ENCODE assay signal across 20 mouse cellular contexts in genomic region chr14:121005621-121006020, GRCm38 (mm10). TPM values are rescaled to one million over a fixed set of nuclear protein-coding genes. Genes with fewer than 3 reads are reported as not detected.
DNase-seq lines count a peak whose midpoint lies in the region; ATAC-seq and TF ChIP-seq lines count a peak whose summit lies in the region.
"Had no signal": no experiment of that assay in that cellular context is flagged by ENCODE, and none has a peak within 500 bp of the region (broad histone marks: within the 10 kb centered on the region; RNA-seq: fewer than 3 reads in every experiment).

No protein-coding gene starts in this region.

- H3K9me3 ChIP-seq in heart, embryonic 12.5 days (replicated peaks) = no peaks in the 10 kb centered on the region
- H3K9me3 ChIP-seq in hindbrain, postnatal 0 days (ENCODE audit: low read length) = no peaks in the 10 kb centered on the region
- H3K9me3 ChIP-seq: embryonic facial prominence, embryonic 13.5 days; forebrain, embryonic 15.5 days; neural tube, embryonic 12.5 days had no signal

- no peaks in the 10 kb centered on the region for H3K27me3 ChIP-seq in heart, embryonic 12.5 days (replicated peaks)
- H3K27me3 ChIP-seq in hindbrain, postnatal 0 days (ENCODE audit: insufficient read depth, low read length) = no peaks in the 10 kb centered on the region
- H3K27me3 ChIP-seq: embryonic facial prominence, embryonic 13.5 days; forebrain, embryonic 15.5 days; neural tube, embryonic 12.5 days; Patski had no signal

- no peak overlapping the region for H3K4me3 ChIP-seq in heart, embryonic 12.5 days
- H3K4me3 ChIP-seq in hindbrain, postnatal 0 days (ENCODE audit: low read length) = no peak overlapping the region
- H3K4me3 ChIP-seq: embryonic facial prominence, embryonic 13.5 days; forebrain, embryonic 15.5 days; neural tube, embryonic 12.5 days had no signal

- no peak overlapping the region for H3K27ac ChIP-seq in heart, embryonic 12.5 days (ENCODE audit: poor library complexity, severe bottlenecking)
- H3K27ac ChIP-seq in hindbrain, postnatal 0 days = no peak overlapping the region
- H3K27ac ChIP-seq: embryonic facial prominence, embryonic 13.5 days; forebrain, embryonic 15.5 days; hindbrain, embryonic 14.5 days; liver, embryonic 14.5 days; neural tube, embryonic 12.5 days; stomach, postnatal 0 days had no signal

- H3K9ac ChIP-seq in heart, embryonic 12.5 days = no peak overlapping the region
- H3K9ac ChIP-seq in hindbrain, postnatal 0 days (replicated peaks; ENCODE audit: low read length) = no peak overlapping the region
- H3K9ac ChIP-seq: embryonic facial prominence, embryonic 13.5 days; forebrain, embryonic 15.5 days; hindbrain, embryonic 14.5 days; liver, embryonic 14.5 days; neural tube, embryonic 12.5 days had no signal

- no peaks in the 10 kb centered on the region for H3K36me3 ChIP-seq in heart, embryonic 12.5 days
- no peaks in the 10 kb centered on the region for H3K36me3 ChIP-seq in hindbrain, postnatal 0 days (ENCODE audit: insufficient read depth, low read length)
- H3K36me3 ChIP-seq: embryonic facial prominence, embryonic 13.5 days; forebrain, embryonic 15.5 days; neural tube, embryonic 12.5 days had no signal

- peak; percentile 10 for DNase-seq in adrenal gland, postnatal 10 days
- DNase-seq in adrenal gland, adult (ENCODE audit: inconsistent age in 2 of 2, low spot score in 1 of 2) = no peak
- peak; percentile 6 for DNase-seq in heart, adult 8-10 months (ENCODE audit: low spot score)
- DNase-seq in cerebellum, adult 11-12 months = peak; percentile 23
- DNase-seq in cerebellum, postnatal 14 days = peak; percentile 31 to 42
- DNase-seq in adrenal gland, adult 18-20 months (ENCODE audit: low spot score in 2 of 2) = no peak
- DNase-seq in hindbrain, postnatal 0 days (ENCODE audit: low spot score) = no peak
- DNase-seq: adrenal gland, postnatal 36 days; right cerebral cortex, adult 18-20 months had no signal

- TF ChIP-seq CTCF in hindbrain, postnatal 0 days (IDR thresholded peaks at IDR 0.05; ENCODE audit: low read depth) = no peak

- no peak for ATAC-seq in heart, embryonic 12.5 days (ENCODE audit: insufficient number of reproducible peaks, low FRiP score)
- no peak for ATAC-seq in hindbrain, postnatal 0 days
- ATAC-seq: activated CD4-positive, CD25-positive, alpha-beta regulatory T cell, adult 4 months; forebrain, embryonic 15.5 days; intestine, postnatal 0 days; Patski had no signal

- 85% methylated on average over 6 of the region's 6 CpGs for WGBS in heart, embryonic 12.5 days
- 90% methylated on average over 6 of the region's 6 CpGs for WGBS in hindbrain, postnatal 0 days

- H3K4me2 ChIP-seq in heart, embryonic 12.5 days = no peak overlapping the region
- no peak overlapping the region for H3K4me2 ChIP-seq in hindbrain, postnatal 0 days (ENCODE audit: low read depth, low read length)
- H3K4me2 ChIP-seq: embryonic facial prominence, embryonic 13.5 days; forebrain, embryonic 15.5 days; hindbrain, embryonic 14.5 days; midbrain, embryonic 11.5 days; neural tube, embryonic 12.5 days had no signal

- 0 out of 2 replicates have a peak, but pooled peaks cover 1% of the 10 kb centered on the region for H3K4me1 ChIP-seq in heart, embryonic 12.5 days (replicated peaks)
- H3K4me1 ChIP-seq in hindbrain, postnatal 0 days (ENCODE audit: insufficient read depth, low read length) = no peaks in the 10 kb centered on the region
- H3K4me1 ChIP-seq: embryonic facial prominence, embryonic 13.5 days; forebrain, embryonic 15.5 days; neural tube, embryonic 12.5 days had no signal

RNA-seq across cellular contexts. Expression of gene Farp1, which starts 29.4 kb away (rescaled TPM):
- total RNA-seq in adrenal gland, postnatal 10 days (2021) = 10 to 100 TPM; 21.1 to 32.3 TPM
- total RNA-seq in heart, adult 8-10 months (2022) = 10 to 100 TPM in 2 of 4 experiments, 1 to 10 TPM in 2; 9.1 to 10.7 (median 10.2) TPM
- polyA plus RNA-seq in heart, embryonic 12.5 days (2016; fragmentation: Nextera tagmentation; extraction: Ambion mirVana) = 32.4 and 33.0 TPM in 2 replicates
- total RNA-seq in adrenal gland, adult 18-20 months (2021) = 10 to 100 TPM; 18.3 to 26.6 TPM
- total RNA-seq in hindbrain, postnatal 0 days (2014; rRNA removed) = 82.7 and 99.0 TPM in 2 replicates
- 27.2 and 31.7 TPM in 2 replicates for polyA plus RNA-seq in hindbrain, postnatal 0 days (2015; fragmentation: Nextera tagmentation; extraction: Ambion mirVana)

Comparison
In these comparisons a context has a peak if more than half of its experiments do, and no peak if none do; other contexts are left out.
1. DNase-seq: peak in adrenal gland, postnatal 10 days (single experiment), heart, adult 8-10 months (single experiment), cerebellum, adult 11-12 months (single experiment) and cerebellum, postnatal 14 days (2 of 2); none in adrenal gland, adult (0 of 2), adrenal gland, adult 18-20 months (0 of 2) and hindbrain, postnatal 0 days (single experiment).